Comparison of ENCODE assay signal across 9 mouse cellular contexts in the genomic region with DNA sequence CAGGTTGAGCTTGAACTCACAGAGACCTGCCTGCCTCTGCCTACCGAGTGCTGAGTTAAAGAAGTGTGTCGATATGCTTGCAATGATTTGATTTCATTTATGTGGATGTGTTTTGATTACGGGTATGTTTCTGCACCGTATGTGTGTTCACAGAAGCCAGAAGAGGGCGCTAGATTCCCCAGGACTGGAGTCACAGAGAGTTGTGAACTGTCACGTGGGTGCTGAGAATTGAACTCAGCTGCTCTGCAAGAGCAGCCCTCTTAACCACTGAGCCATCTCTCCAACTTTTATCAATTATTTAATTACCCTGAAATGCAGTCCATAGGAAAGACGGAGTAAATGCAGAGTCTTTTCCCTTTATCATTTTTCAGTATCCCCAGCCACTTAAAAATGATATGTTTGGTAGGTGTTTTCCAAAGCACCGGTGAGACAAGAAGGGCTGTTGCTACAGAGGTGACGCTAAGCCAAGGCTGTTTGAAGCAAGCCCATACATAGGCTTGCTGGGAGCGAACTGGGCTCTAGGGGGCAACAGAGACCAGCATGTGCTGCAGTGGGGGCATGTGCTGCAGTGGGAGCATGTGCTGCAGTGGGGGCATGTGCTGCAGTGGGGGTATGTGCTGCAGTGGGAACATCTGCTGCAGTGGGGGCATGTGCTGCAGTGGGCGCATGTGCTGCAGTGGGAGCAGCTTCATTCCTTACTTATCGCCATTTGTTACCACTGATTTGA. TPM values are rescaled to one million over a fixed set of nuclear protein-coding genes. Genes with fewer than 3 reads are reported as not detected.
DNase-seq lines count a peak whose midpoint lies in the region; ATAC-seq and TF ChIP-seq lines count a peak whose summit lies in the region.
"Had no signal": no experiment of that assay in that cellular context is flagged by ENCODE, and none has a peak within 500 bp of the region (broad histone marks: within the 10 kb centered on the region; RNA-seq: fewer than 3 reads in every experiment).

No protein-coding gene starts in this region.

- no peak overlapping the region for H3K4me2 ChIP-seq in forebrain, postnatal 0 days (ENCODE audit: low read depth)
- H3K4me2 ChIP-seq in intestine, embryonic 16.5 days (ENCODE audit: low read depth, low read length), result no peak overlapping the region
- H3K4me2 ChIP-seq: limb, embryonic 15.5 days had no signal

- H3K9me3 ChIP-seq in forebrain, postnatal 0 days (ENCODE audit: low read length), result no peaks in the 10 kb centered on the region
- H3K9me3 ChIP-seq in intestine, embryonic 16.5 days (ENCODE audit: control insufficient read depth, low read length), result no peaks in the 10 kb centered on the region
- H3K9me3 ChIP-seq: limb, embryonic 15.5 days had no signal

- no peaks in the 10 kb centered on the region for H3K27me3 ChIP-seq in forebrain, postnatal 0 days (ENCODE audit: insufficient read depth, low read length)
- H3K27me3 ChIP-seq in intestine, embryonic 16.5 days (replicated peaks; ENCODE audit: control insufficient read depth, insufficient read depth, low read length), result no peaks in the 10 kb centered on the region
- H3K27me3 ChIP-seq: limb, embryonic 15.5 days had no signal

- no peak overlapping the region for H3K4me3 ChIP-seq in forebrain, postnatal 0 days (ENCODE audit: low read depth, low read length)
- H3K4me3 ChIP-seq in intestine, embryonic 16.5 days (ENCODE audit: low read length), result no peak overlapping the region
- H3K4me3 ChIP-seq: limb, embryonic 15.5 days had no signal

- 56% methylated on average over 12 of the region's 12 CpGs for WGBS in forebrain, postnatal 0 days
- WGBS in intestine, embryonic 16.5 days, result 61% methylated on average over 12 of the region's 12 CpGs

- DNase-seq in ovary, postnatal 14 days (ENCODE audit: low spot score), result peak; percentile 43
- no peak for DNase-seq in ovary, postnatal 10 days (ENCODE audit: low spot score)
- DNase-seq in cerebellum, adult 11-12 months, result peak; percentile 19
- peak; percentile 69 for DNase-seq in forebrain, postnatal 0 days
- peak; percentile 49 for DNase-seq in liver
- peak; percentile 42 for DNase-seq in naive thymus-derived CD4-positive, alpha-beta T cell, adult 2 months (ENCODE audit: low read depth)
- DNase-seq in thymus, postnatal 14 days, result peak; percentile 74

- peak; percentile 87 for TF ChIP-seq CTCF in forebrain, postnatal 0 days (IDR thresholded peaks at IDR 0.05; ENCODE audit: low read depth)

- peak; percentile 92 for ATAC-seq in forebrain, postnatal 0 days
- peak; percentile 71 for ATAC-seq in intestine, embryonic 16.5 days

- H3K36me3 ChIP-seq in forebrain, postnatal 0 days (ENCODE audit: insufficient read depth), result no peaks in the 10 kb centered on the region
- H3K36me3 ChIP-seq in intestine, embryonic 16.5 days (ENCODE audit: control insufficient read depth, insufficient read depth, low read length), result no peaks in the 10 kb centered on the region
- H3K36me3 ChIP-seq: limb, embryonic 15.5 days had no signal

- no peaks in the 10 kb centered on the region for H3K4me1 ChIP-seq in forebrain, postnatal 0 days (ENCODE audit: insufficient read depth)
- no peaks in the 10 kb centered on the region for H3K4me1 ChIP-seq in intestine, embryonic 16.5 days (ENCODE audit: control insufficient read depth, insufficient read depth, low read length)
- H3K4me1 ChIP-seq: limb, embryonic 15.5 days had no signal

- no peak overlapping the region for H3K27ac ChIP-seq in forebrain, postnatal 0 days (ENCODE audit: low read depth, low read length)
- no peak overlapping the region for H3K27ac ChIP-seq in intestine, embryonic 16.5 days (ENCODE audit: low read length)
- H3K27ac ChIP-seq: limb, embryonic 15.5 days had no signal

- H3K9ac ChIP-seq in forebrain, postnatal 0 days, result no peak overlapping the region
- H3K9ac ChIP-seq in intestine, embryonic 16.5 days (ENCODE audit: low read depth, low read length), result no peak overlapping the region
- H3K9ac ChIP-seq: limb, embryonic 15.5 days had no signal

RNA-seq across cellular contexts. Expression of a gene that starts 11.0 kb away (rescaled TPM):
- total RNA-seq in forebrain, postnatal 0 days (2014; rRNA removed), result not detected in 2 replicates
- polyA plus RNA-seq in forebrain, postnatal 0 days (2015; fragmentation: Nextera tagmentation; extraction: Ambion mirVana), result 0.12 TPM in 1 of 2 replicates, not detected in the other
- polyA plus RNA-seq in intestine, embryonic 16.5 days (2015; fragmentation: Nextera tagmentation; extraction: Ambion mirVana), result 3.6 and 4.2 TPM in 2 replicates
- polyA plus RNA-seq: limb, embryonic 15.5 days had no signal

RNA-seq across cellular contexts. Expression of a gene that starts 36.4 kb away (rescaled TPM):
- 73.6 and 76.3 TPM in 2 replicates for total RNA-seq in forebrain, postnatal 0 days (2014; rRNA removed)
- polyA plus RNA-seq in forebrain, postnatal 0 days (2015; fragmentation: Nextera tagmentation; extraction: Ambion mirVana), result 52.2 and 67.5 TPM in 2 replicates
- polyA plus RNA-seq in intestine, embryonic 16.5 days (2015; fragmentation: Nextera tagmentation; extraction: Ambion mirVana), result 74.8 and 77.0 TPM in 2 replicates
